Mouse (Mus musculus): ENCODE measurements at regions not wholly inside any gene's neighbourhood (a gene's known extent, or its start where the extent isn't known, plus 50 kb on each side); places are given as distances from the start of the nearest gene placed in this dataset.

- 80% methylated on average over 9 of the region's 9 CpGs for WGBS
- Histone ChIP-seq H3K4me1 (replicated peaks; ENCODE audit: control insufficient read depth, insufficient read depth, low read length) (no peaks in the 10 kb centered on the region), H3K27ac (ENCODE audit: low read depth, low read length) (no peak overlapping the region), H3K9ac (ENCODE audit: low read depth, low read length) (no peak overlapping the region), H3K27me3 (replicated peaks; ENCODE audit: control insufficient read depth, insufficient read depth, low read length) (no peaks in the 10 kb centered on the region), H3K9me3 (ENCODE audit: control insufficient read depth) (no peaks in the 10 kb centered on the region), H3K36me3 (ENCODE audit: control insufficient read depth, insufficient read depth) (no peaks in the 10 kb centered on the region), H3K4me3 (ENCODE audit: low read depth, low read length) (no peak overlapping the region), H3K4me2 (replicated peaks; ENCODE audit: low read depth) (no peak overlapping the region)
- no peak for TF ChIP-seq CTCF (IDR thresholded peaks at IDR 0.05; ENCODE audit: low read depth)
- ATAC-seq, result no peak
Observed at GRCm38 (mm10) chr10:43817522-43818198, 83.9 kb downstream of the Qrsl1 start.

GRCm38 (mm10) chr10:43818623-43819022 lies 82.9 kb downstream of the Qrsl1 start:
- Histone ChIP-seq H3K9ac (ENCODE audit: low read depth, low read length) (no peak overlapping the region), H3K4me1 (replicated peaks; ENCODE audit: control insufficient read depth, insufficient read depth, low read length) (no peaks in the 10 kb centered on the region), H3K4me2 (replicated peaks; ENCODE audit: low read depth) (no peak overlapping the region), H3K27ac (ENCODE audit: low read depth, low read length) (no peak overlapping the region), H3K27me3 (replicated peaks; ENCODE audit: control insufficient read depth, insufficient read depth, low read length) (no peaks in the 10 kb centered on the region), H3K36me3 (ENCODE audit: control insufficient read depth, insufficient read depth) (no peaks in the 10 kb centered on the region), H3K9me3 (ENCODE audit: control insufficient read depth) (no peaks in the 10 kb centered on the region), H3K4me3 (ENCODE audit: low read depth, low read length) (no peak overlapping the region)
- no peak for TF ChIP-seq CTCF (IDR thresholded peaks at IDR 0.05; ENCODE audit: low read depth)
- 59% methylated on average over 5 of the region's 5 CpGs for WGBS
- no peak for ATAC-seq

- no peak for TF ChIP-seq CTCF (IDR thresholded peaks at IDR 0.05; ENCODE audit: low read depth)
- H3K4me2 ChIP-seq (replicated peaks; ENCODE audit: low read depth), result no peak overlapping the region
- H3K27me3 ChIP-seq (replicated peaks; ENCODE audit: control insufficient read depth, insufficient read depth, low read length), result no peaks in the 10 kb centered on the region
- no peak overlapping the region for H3K4me3 ChIP-seq (ENCODE audit: low read depth, low read length)
- no peak for ATAC-seq
- H3K4me1 ChIP-seq (replicated peaks; ENCODE audit: control insufficient read depth, insufficient read depth, low read length), result no peaks in the 10 kb centered on the region
- H3K9me3 ChIP-seq (ENCODE audit: control insufficient read depth), result no peaks in the 10 kb centered on the region
- WGBS, result 87% methylated on average over 6 of the region's 6 CpGs
- H3K9ac ChIP-seq (ENCODE audit: low read depth, low read length), result no peak overlapping the region
- H3K36me3 ChIP-seq (ENCODE audit: control insufficient read depth, insufficient read depth), result no peaks in the 10 kb centered on the region
- H3K27ac ChIP-seq (ENCODE audit: low read depth, low read length), result no peak overlapping the region
Observed at GRCm38 (mm10) chr10:43819434-43819833, 82.1 kb downstream of the Qrsl1 start.

- ATAC-seq, result no peak
- 73% methylated on average over 1 of the region's 1 CpGs for WGBS
- Histone ChIP-seq H3K4me1 (replicated peaks; ENCODE audit: control insufficient read depth, insufficient read depth, low read length) (no peaks in the 10 kb centered on the region), H3K36me3 (ENCODE audit: control insufficient read depth, insufficient read depth) (no peaks in the 10 kb centered on the region), H3K9ac (ENCODE audit: low read depth, low read length) (no peak overlapping the region), H3K27ac (ENCODE audit: low read depth, low read length) (no peak overlapping the region), H3K27me3 (replicated peaks; ENCODE audit: control insufficient read depth, insufficient read depth, low read length) (no peaks in the 10 kb centered on the region), H3K4me3 (ENCODE audit: low read depth, low read length) (no peak overlapping the region), H3K4me2 (replicated peaks; ENCODE audit: low read depth) (no peak overlapping the region), H3K9me3 (ENCODE audit: control insufficient read depth) (no peaks in the 10 kb centered on the region)
- TF ChIP-seq CTCF (IDR thresholded peaks at IDR 0.05; ENCODE audit: low read depth), result no peak
Observed at GRCm38 (mm10) chr10:43822615-43823014, 78.9 kb downstream of the Qrsl1 start.

GRCm38 (mm10) chr10:43824009-43824408 lies 77.5 kb downstream of the Qrsl1 start:
- no peak overlapping the region for H3K4me3 ChIP-seq (ENCODE audit: low read depth, low read length)
- no peaks in the 10 kb centered on the region for H3K27me3 ChIP-seq (replicated peaks; ENCODE audit: control insufficient read depth, insufficient read depth, low read length)
- no peak for ATAC-seq
- no peaks in the 10 kb centered on the region for H3K9me3 ChIP-seq (ENCODE audit: control insufficient read depth)
- H3K27ac ChIP-seq (ENCODE audit: low read depth, low read length), result no peak overlapping the region
- no peak overlapping the region for H3K9ac ChIP-seq (ENCODE audit: low read depth, low read length)
- WGBS, result 81% methylated on average over 5 of the region's 5 CpGs
- no peak for TF ChIP-seq CTCF (IDR thresholded peaks at IDR 0.05; ENCODE audit: low read depth)
- H3K4me1 ChIP-seq (replicated peaks; ENCODE audit: control insufficient read depth, insufficient read depth, low read length), result no peaks in the 10 kb centered on the region
- no peaks in the 10 kb centered on the region for H3K36me3 ChIP-seq (ENCODE audit: control insufficient read depth, insufficient read depth)
- H3K4me2 ChIP-seq (replicated peaks; ENCODE audit: low read depth), result no peak overlapping the region
